Mouse (Mus musculus): Measurements from ENCODE around the gene Oasl2. TPM values are rescaled to one million over a fixed set of nuclear protein-coding genes. Genes with fewer than 3 reads are reported as not detected.
"Not testable (repeated sequence)": the region's sequence is repeated elsewhere in the genome, so short reads cannot be mapped to it uniquely, and the experiment has no call there.

The Oasl2 gene
- polyA plus RNA-seq, 1 experiment from 2014 or later, result 5.3 TPM

DNA sequence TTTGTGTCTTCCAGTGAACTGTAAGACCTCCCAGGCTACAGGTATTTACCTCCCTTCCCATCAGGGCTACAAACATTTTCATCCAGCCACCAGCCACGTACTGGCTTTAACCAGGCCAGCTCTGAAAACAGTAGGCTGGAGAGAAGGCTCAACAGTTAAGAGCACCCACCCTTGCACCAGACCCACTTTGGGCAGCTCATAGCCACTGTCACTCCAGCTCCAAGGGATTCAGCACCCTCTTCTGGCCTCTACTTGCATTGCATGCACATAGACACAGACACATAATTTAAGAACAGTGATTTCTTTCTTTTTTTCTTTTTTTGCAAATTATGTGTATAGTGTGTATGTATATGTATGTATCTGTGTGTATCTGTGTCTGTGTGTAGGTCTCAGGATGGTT lies 5.7 kb downstream of the Oasl2 start:
- Histone ChIP-seq H3K9ac (ENCODE audit: low read depth, low read length) (no peak overlapping the region), H3K27ac (ENCODE audit: low read depth, low read length) (no peak overlapping the region), H3K36me3 (ENCODE audit: control insufficient read depth, insufficient read depth, low read length) (no peaks in the 10 kb centered on the region), H3K4me3 (ENCODE audit: low read length) (no peak overlapping the region), H3K4me1 (ENCODE audit: control insufficient read depth, insufficient read depth, low read depth, low read length) (no peaks in the 10 kb centered on the region), H3K9me3 (ENCODE audit: control insufficient read depth, low read length) (no peaks in the 10 kb centered on the region), H3K27me3 (replicated peaks; ENCODE audit: control insufficient read depth, insufficient read depth, low read length) (no peaks in the 10 kb centered on the region), H3K4me2 (ENCODE audit: low read length) (no peak overlapping the region)
- no peak for ATAC-seq
- 43% methylated on average over 1 of the region's 1 CpGs for WGBS

DNA sequence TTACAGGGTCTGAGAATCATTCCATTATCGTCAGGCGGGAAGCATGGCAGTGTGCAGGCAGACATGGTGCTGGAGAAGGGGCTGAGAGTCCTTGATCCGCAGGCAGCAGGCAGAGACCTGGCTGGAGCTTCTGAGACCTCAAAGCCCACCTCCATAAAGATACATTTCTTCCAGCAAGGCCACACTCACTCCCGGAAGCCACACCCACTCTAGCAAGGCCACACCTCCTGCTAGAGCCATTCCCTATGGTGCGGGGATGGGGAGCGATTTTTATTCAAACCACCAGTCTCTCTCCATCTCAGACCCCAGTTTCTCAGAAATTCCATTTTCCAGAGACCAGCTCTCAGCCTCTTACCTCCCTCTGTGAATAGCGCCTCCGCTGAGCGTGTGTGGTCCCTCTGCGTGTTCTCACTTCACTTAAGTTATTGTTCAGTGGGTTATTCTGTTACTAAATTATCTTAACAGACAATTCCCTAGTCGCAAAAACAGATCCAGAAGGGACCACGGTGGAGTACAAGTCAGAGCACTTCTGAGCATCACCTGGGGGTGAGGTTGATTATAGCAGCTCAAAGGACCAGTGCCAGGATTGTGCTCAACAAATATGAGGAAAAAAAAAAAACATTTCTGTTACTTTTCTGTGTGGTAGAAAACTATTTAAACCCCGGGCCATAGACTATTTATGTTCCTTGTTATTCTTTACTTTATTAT lies 12.0 kb downstream of the Oasl2 start:
- H3K4me2 ChIP-seq (ENCODE audit: low read length), result peak overlapping the region; percentile 2; the same call in 1 of the 2 replicates
- no peak overlapping the region for H3K27ac ChIP-seq (ENCODE audit: low read depth, low read length)
- no peaks in the 10 kb centered on the region for H3K4me1 ChIP-seq (ENCODE audit: control insufficient read depth, insufficient read depth, low read depth, low read length)
- no peaks in the 10 kb centered on the region for H3K27me3 ChIP-seq (replicated peaks; ENCODE audit: control insufficient read depth, insufficient read depth, low read length)
- H3K36me3 ChIP-seq (ENCODE audit: control insufficient read depth, insufficient read depth, low read length), result no peaks in the 10 kb centered on the region
- no peak overlapping the region for H3K9ac ChIP-seq (ENCODE audit: low read depth, low read length)
- no peaks in the 10 kb centered on the region for H3K9me3 ChIP-seq (ENCODE audit: control insufficient read depth, low read length)
- WGBS, result 47% methylated on average over 13 of the region's 13 CpGs
- no peak overlapping the region for H3K4me3 ChIP-seq (ENCODE audit: low read length)
- ATAC-seq, result no peak

DNA sequence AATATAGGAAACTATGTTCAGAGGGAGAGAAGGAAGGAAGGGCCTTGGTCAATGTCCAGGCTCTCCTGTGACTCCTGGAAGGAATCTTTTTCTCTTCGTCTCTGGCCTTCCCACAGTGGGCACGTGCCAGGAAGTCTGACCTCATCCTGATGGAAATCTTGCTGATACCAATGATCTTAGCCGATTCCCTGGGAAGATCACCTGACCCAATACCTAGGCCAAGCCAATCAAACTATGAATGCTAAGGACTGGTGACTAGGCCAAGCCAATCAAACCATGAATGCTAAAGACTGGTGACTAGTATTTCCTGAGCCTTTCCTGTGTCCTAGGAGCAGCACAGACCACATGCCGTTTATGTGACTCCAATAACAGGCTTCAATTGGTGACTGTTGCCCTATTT lies 16.9 kb downstream of the Oasl2 start:
- H3K27me3 ChIP-seq (replicated peaks; ENCODE audit: control insufficient read depth, insufficient read depth, low read length), result no peaks in the 10 kb centered on the region
- H3K9ac ChIP-seq (ENCODE audit: low read depth, low read length), result no peak overlapping the region
- ATAC-seq, result no peak
- H3K4me1 ChIP-seq (ENCODE audit: control insufficient read depth, insufficient read depth, low read depth, low read length), result no peaks in the 10 kb centered on the region
- no peaks in the 10 kb centered on the region for H3K36me3 ChIP-seq (ENCODE audit: control insufficient read depth, insufficient read depth, low read length)
- 79% methylated on average over 4 of the region's 4 CpGs for WGBS
- H3K9me3 ChIP-seq (ENCODE audit: control insufficient read depth, low read length), result no peaks in the 10 kb centered on the region
- H3K4me3 ChIP-seq (ENCODE audit: low read length), result no peak overlapping the region
- no peak overlapping the region for H3K4me2 ChIP-seq (ENCODE audit: low read length)
- H3K27ac ChIP-seq (ENCODE audit: low read depth, low read length), result no peak overlapping the region

DNA sequence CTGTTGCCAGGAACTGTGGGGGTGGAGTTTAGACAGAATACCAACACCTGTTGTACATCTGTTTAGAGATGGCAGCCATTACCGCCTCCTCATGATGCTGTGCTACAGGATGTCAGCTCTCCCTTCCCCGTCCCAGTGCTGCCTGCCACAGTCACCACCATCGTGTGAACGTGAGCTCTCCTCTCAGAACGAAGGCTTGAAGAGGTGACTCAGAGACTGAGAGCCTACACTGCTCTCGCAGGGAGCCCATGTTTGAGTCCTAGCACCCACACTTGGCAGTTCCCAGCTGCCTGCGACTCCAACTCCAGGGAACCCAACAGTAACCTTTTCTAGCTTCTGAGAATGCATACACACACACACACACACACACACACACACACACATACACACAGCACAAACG lies 18.1 kb downstream of the Oasl2 start:
- Histone ChIP-seq H3K4me3 (ENCODE audit: low read length) (no peak overlapping the region), H3K27ac (ENCODE audit: low read depth, low read length) (no peak overlapping the region), H3K4me2 (ENCODE audit: low read length) (no peak overlapping the region), H3K9me3 (ENCODE audit: control insufficient read depth, low read length) (no peaks in the 10 kb centered on the region), H3K4me1 (ENCODE audit: control insufficient read depth, insufficient read depth, low read depth, low read length) (no peaks in the 10 kb centered on the region), H3K27me3 (replicated peaks; ENCODE audit: control insufficient read depth, insufficient read depth, low read length) (no peaks in the 10 kb centered on the region), H3K36me3 (ENCODE audit: control insufficient read depth, insufficient read depth, low read length) (no peaks in the 10 kb centered on the region), H3K9ac (ENCODE audit: low read depth, low read length) (no peak overlapping the region)
- no peak for ATAC-seq
- 80% methylated on average over 8 of the region's 8 CpGs for WGBS

DNA sequence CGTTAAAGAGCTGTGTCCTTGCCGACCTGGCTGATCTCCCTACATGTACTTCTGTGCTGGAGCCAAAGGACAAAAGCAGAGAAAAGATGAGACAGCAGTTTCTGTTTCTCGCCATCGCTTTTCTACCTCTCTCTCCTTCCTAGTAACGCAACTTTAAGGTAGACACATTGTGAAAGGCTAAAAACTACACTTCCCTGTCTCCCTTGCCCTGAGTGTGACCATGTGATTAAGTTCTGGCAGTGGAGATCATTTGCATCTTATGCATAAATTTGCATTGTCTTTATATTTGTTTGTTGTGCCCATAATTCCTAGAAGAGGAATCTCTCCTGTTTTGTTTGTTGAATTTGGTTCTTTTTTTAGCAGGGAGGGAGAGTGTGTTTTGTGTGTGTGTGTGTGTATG lies 19.1 kb downstream of the Oasl2 start:
- no peak overlapping the region for H3K4me3 ChIP-seq (ENCODE audit: low read length)
- no peak overlapping the region for H3K4me2 ChIP-seq (ENCODE audit: low read length)
- no peak overlapping the region for H3K9ac ChIP-seq (ENCODE audit: low read depth, low read length)
- no peak overlapping the region for H3K27ac ChIP-seq (ENCODE audit: low read depth, low read length)
- no peaks in the 10 kb centered on the region for H3K27me3 ChIP-seq (replicated peaks; ENCODE audit: control insufficient read depth, insufficient read depth, low read length)
- no peaks in the 10 kb centered on the region for H3K36me3 ChIP-seq (ENCODE audit: control insufficient read depth, insufficient read depth, low read length)
- WGBS, result 76% methylated on average over 5 of the region's 5 CpGs
- no peaks in the 10 kb centered on the region for H3K4me1 ChIP-seq (ENCODE audit: control insufficient read depth, insufficient read depth, low read depth, low read length)
- no peak for ATAC-seq
- no peaks in the 10 kb centered on the region for H3K9me3 ChIP-seq (ENCODE audit: control insufficient read depth, low read length)

DNA sequence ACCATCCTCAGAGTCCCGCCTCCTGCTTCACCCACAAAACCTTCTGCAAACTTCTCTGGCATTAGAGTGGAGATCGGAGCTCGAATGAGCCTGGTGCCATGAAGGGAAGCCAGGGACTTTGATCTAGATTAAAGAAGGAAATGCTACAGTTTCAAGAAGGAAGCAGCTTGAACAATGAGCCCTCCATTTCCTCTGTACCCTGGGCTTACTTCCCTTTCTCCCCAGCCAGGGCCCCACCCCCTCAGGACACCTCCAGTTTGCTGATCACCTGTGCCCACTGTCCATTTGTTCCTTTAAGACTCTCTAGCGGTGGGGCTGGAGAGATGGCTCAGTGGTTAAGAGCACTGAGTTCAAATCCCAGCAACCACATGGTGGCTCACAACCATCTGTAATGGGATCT lies 20.0 kb downstream of the Oasl2 start:
- no peaks in the 10 kb centered on the region for H3K9me3 ChIP-seq (ENCODE audit: control insufficient read depth, low read length)
- no peak overlapping the region for H3K9ac ChIP-seq (ENCODE audit: low read depth, low read length)
- no peak overlapping the region for H3K4me3 ChIP-seq (ENCODE audit: low read length)
- ATAC-seq, result no peak
- H3K27me3 ChIP-seq (replicated peaks; ENCODE audit: control insufficient read depth, insufficient read depth, low read length), result no peaks in the 10 kb centered on the region
- no peak overlapping the region for H3K4me2 ChIP-seq (ENCODE audit: low read length)
- WGBS, result 92% methylated on average over 4 of the region's 4 CpGs
- H3K36me3 ChIP-seq (ENCODE audit: control insufficient read depth, insufficient read depth, low read length), result no peaks in the 10 kb centered on the region
- H3K27ac ChIP-seq (ENCODE audit: low read depth, low read length), result no peak overlapping the region
- no peaks in the 10 kb centered on the region for H3K4me1 ChIP-seq (ENCODE audit: control insufficient read depth, insufficient read depth, low read depth, low read length)

DNA sequence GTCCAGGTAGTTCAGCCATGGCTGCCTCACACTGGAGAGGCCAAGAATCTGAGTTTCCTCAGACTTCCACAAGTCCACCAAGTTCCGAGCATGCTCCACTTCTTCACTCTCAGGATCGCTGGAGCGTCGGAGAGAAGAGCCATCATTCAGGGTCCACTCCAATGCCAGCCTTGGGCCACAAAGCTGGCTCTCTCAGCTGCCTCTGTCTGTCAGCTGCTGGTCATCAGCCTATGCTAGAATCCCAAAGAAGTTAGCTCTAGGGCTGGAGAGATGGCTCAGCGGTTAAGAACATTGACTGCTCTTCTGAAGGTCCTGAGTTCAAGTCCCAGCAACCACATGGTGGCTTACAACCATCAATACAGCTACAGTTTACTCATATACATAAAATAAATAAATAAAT lies 20.6 kb downstream of the Oasl2 start:
- H3K27me3 ChIP-seq (replicated peaks; ENCODE audit: control insufficient read depth, insufficient read depth, low read length); H3K9ac ChIP-seq (ENCODE audit: low read depth, low read length); H3K4me1 ChIP-seq (ENCODE audit: control insufficient read depth, insufficient read depth, low read depth, low read length); H3K27ac ChIP-seq (ENCODE audit: low read depth, low read length); ATAC-seq; H3K4me2 ChIP-seq (ENCODE audit: low read length); H3K36me3 ChIP-seq (ENCODE audit: control insufficient read depth, insufficient read depth, low read length); H3K9me3 ChIP-seq (ENCODE audit: control insufficient read depth, low read length); H3K4me3 ChIP-seq (ENCODE audit: low read length): not testable (repeated sequence)
- 89% methylated on average over 5 of the region's 5 CpGs for WGBS

DNA sequence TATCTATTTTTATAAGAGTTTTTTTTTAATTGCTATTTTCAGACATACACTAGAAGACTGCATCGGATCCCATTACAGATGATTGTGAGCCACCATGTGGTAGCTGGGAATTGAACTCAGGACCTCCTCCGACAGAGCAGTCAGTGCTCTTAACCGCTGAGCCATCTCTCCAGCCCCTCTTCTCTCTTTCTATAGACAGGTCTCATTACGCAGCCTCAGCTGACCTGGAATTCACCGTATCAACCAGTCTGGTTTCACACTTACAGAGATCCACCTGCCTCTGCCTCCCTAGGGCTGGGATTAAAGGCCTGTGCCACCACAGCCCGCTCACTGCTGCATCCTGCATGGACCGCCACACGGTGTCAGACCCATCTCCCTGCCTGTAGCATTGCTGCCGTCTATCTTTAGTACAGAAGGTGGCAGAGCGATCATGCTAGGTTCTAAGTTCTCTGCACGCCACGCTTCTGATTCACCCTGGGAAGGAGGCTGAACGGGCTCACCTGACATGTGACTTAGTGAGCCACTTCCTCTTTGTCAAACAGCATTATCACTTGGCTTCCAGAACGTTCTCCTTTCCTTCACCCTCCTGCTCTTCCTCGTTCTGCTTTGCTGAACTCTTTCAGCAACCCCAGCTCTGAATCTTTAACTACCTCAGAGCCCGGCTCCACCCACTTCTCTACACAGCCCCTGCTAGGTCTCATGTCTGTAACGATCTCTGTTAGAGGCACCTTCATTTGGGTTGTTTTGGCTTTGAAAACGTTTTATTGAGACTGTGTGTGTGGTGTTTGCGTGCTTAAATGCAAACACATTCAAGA lies 25.0 kb downstream of the Oasl2 start:
- H3K36me3 ChIP-seq (ENCODE audit: control insufficient read depth, insufficient read depth, low read length), result no peaks in the 10 kb centered on the region
- H3K4me3 ChIP-seq (ENCODE audit: low read length), result no peak overlapping the region
- ATAC-seq, result no peak
- no peaks in the 10 kb centered on the region for H3K9me3 ChIP-seq (ENCODE audit: control insufficient read depth, low read length)
- peaks cover 4% of the 10 kb centered on the region; the same call in 1 of the 2 replicates for H3K4me1 ChIP-seq (ENCODE audit: control insufficient read depth, insufficient read depth, low read depth, low read length)
- no peak overlapping the region for H3K27ac ChIP-seq (ENCODE audit: low read depth, low read length)
- H3K4me2 ChIP-seq (ENCODE audit: low read length), result no peak overlapping the region
- no peaks in the 10 kb centered on the region for H3K27me3 ChIP-seq (replicated peaks; ENCODE audit: control insufficient read depth, insufficient read depth, low read length)
- H3K9ac ChIP-seq (ENCODE audit: low read depth, low read length), result no peak overlapping the region
- 80% methylated on average over 19 of the region's 19 CpGs for WGBS

DNA sequence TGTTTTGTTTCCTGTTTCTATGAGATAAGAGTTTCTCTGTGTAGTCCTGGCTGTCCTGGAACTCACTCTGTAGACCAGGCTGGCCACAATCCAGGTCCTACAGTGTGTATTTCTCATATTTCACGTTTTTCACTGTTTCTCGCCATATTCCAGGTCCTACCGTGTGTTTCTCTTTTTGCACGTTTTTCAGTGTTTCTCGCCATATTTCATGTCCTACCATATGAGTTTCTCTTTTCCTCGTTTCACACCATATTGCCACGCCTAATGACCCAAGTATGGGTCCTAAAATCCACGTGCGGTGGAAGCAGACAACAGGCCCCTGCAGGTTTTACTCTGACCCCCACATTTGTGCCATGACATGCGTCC lies 25.6 kb downstream of the Oasl2 start:
- Histone ChIP-seq H3K9ac (ENCODE audit: low read depth, low read length) (no peak overlapping the region), H3K27ac (ENCODE audit: low read depth, low read length) (no peak overlapping the region), H3K27me3 (replicated peaks; ENCODE audit: control insufficient read depth, insufficient read depth, low read length) (no peaks in the 10 kb centered on the region), H3K9me3 (ENCODE audit: control insufficient read depth, low read length) (no peaks in the 10 kb centered on the region), H3K4me3 (ENCODE audit: low read length) (no peak overlapping the region), H3K36me3 (ENCODE audit: control insufficient read depth, insufficient read depth, low read length) (no peaks in the 10 kb centered on the region), H3K4me2 (ENCODE audit: low read length) (no peak overlapping the region), H3K4me1 (ENCODE audit: control insufficient read depth, insufficient read depth, low read depth, low read length) (peaks cover 4% of the 10 kb centered on the region; the same call in 1 of the 2 replicates)
- WGBS, result 68% methylated on average over 10 of the region's 10 CpGs
- ATAC-seq, result no peak

Measured in hindbrain, embryonic 16.5 days (tissue).